Mouse (Mus musculus): Measurements from ENCODE around the gene Nim1k.
A peak's percentile ranks its signal among the peaks of the same experiment; 100 is the strongest.

Nim1k gene

GRCm38 (mm10) chr13:119755681-119756471 is at the start of gene Nim1k:
Gene Nim1k (minus strand): TSS chr13:119755882.
- DNase-seq (ENCODE audit: low read depth, low spot score), result peak; percentile 82

DNA sequence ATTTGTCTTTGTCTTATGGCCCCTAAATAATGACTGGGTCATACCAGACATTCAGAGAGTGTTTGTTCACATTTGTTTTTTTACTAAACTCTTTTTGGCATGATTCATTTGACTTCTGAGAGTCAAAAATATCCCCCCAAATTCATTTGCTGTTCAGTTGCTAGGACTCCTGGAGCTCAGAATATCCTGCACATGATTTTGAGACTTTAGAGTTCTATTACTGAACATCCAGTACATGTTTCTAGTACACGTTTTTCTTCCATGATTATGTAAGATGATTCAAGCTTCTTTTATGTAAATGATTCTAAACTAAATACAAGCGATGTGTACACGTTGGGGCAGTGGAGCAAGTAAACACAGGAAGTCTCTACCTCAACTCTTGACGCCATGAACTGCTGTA is 42.0 kb upstream of the Nim1k start:
- no peak for DNase-seq (ENCODE audit: low read depth, low spot score)

DNA sequence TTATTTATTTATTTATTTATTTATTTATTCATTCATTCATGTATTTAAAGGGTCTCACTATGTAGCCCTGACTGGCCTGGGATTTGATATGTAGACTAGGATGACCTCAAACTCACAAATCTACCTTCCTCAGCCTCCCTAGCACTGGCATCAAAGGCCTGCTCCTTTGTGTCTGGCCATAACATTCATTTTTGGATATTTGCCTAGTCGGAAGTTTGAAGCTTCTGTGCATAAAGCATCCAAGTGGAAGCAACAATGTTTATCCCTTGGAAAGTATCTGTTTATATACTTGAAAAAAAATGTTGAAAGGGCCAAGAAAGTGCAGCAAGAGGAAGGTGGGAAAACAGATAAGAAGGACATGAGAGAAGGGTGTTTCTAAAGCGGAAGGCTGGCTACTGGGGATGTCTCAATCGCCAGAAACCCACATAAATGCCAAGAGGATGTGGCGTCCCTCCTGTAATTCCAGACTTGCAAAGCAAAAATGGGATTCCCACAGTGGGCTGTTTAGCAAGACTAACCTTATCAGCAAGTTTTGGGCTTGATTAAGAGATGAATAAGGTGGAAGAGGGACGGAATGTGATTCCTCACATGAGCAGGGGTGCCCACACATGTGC is 37.2 kb upstream of the Nim1k start:
- DNase-seq (ENCODE audit: low read depth, low spot score), result no peak

DNA sequence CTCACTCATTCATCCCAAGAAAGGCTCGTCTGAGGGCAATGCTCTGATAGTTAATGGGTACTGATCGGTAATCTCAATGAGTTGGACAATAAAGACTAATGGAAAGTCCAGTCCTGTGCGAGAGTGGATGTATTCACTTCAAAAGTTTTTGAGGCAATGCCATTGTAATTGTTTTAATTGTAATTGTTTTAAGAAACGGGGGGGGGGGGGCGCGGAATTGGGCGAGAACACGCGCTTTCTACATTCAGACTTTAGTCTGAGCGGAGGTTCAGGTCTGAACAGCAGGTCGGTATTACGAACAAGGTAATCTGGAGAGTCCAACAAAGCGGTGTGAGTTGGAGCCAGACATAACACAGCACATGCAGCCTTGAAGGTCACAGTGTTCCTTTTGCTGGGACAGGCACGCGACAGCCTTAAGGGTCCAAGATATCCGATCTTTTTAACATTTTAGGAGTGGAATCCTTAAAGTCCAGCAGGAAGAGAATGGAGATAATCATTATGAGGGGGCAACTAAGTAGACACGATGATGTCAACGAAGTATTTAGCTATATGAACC is 36.0 kb upstream of the Nim1k start:
- no peak for DNase-seq (ENCODE audit: low read depth, low spot score)

GRCm38 (mm10) chr13:119790761-119791579 is 35.3 kb upstream of the Nim1k start, which contains the start of gene Zfp131:
Gene Zfp131 (minus strand): TSS chr13:119790889.
- peak; percentile 95 for DNase-seq (ENCODE audit: low read depth, low spot score)

GRCm38 (mm10) chr13:119789851-119790717 is 34.4 kb upstream of the Nim1k start:
- DNase-seq (ENCODE audit: low read depth, low spot score), result peak; percentile 62

GRCm38 (mm10) chr13:119783581-119783980 is 27.9 kb upstream of the Nim1k start:
- DNase-seq (ENCODE audit: low read depth, low spot score), result no peak

DNA sequence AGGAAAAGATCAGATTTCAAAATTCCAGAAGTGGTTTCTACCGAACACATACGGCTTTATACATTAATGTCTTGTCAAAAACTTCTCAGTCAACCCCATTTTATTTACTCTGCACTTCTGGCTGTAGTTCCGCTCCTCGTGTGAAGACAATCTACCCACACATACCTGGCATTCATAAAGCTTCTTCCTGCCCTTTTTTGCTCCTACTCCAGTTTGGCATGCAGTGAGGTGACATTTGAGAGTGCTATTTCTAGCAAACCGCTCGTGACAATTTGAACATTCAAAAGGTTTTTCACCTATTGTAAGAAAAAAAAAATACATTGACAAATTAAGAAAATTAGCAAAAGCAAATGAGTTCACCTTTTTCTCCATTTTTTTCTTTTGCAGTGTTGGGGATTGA is 12.9 kb upstream of the Nim1k start:
- no peak for DNase-seq (ENCODE audit: low read depth, low spot score)

DNA sequence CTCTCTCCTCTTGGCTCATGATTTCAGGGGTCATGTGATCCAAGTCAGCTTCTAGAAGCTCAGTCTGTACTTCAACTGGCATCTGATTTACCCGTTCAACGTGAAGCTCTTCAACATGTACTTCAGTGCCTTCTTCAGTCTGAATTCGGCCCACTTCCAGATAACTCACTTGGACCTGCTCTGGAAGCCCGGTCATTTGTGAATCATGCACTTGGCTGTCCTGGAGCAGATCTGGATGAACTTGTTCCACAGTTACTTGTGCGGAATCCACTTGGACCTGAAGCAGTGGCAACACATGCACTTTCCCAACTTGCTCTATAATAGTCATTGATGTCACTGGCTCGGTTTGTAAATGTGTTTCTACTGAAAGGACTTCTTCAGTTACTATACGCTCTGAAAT is 10.8 kb upstream of the Nim1k start:
- peak; percentile 34 for DNase-seq (ENCODE audit: low read depth, low spot score)

DNA sequence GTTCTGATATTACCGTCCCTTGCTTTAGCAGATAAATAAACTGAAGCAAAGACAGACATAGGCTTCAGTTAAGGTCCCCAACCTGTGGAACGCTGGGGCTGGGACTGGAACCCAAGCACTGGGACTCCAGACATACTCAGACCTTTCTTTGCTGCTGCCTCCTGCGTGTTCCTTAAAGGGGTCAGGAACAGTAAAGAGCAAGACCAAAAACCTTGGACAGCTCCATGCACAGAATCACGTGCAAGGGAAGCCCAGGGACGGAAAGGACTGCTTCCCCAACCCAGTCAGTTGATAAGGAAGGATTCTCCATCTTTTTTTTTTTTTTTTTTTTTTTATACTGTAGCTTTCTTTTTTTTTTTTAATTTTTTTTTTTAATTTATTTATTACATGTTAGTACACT is 1.1 kb upstream of the Nim1k start:
- DNase-seq (ENCODE audit: low read depth, low spot score), result no peak

DNA sequence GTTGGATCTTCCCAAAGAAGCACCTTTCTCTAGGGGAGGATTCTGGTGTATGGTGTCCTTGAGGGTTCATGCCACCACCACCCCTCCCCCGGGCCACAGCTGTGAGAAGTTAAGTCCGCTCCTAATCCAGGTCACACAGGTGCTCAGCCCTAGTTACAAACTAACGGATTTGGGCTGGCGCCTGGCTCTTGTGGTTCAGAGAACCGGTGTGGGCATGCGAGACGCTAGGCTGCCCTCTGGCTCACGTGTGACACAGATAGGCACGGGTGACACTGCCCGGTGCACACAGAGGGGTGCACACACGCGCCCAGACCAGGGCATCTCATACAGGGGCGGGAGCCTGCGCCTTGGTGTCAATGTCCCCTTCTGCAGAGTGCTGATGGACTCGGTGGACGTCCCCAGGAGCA is 538 bp downstream of the Nim1k start:
- DNase-seq (ENCODE audit: low read depth, low spot score), result peak; percentile 20

- DNase-seq (ENCODE audit: low read depth, low spot score), result no peak
Measured at GRCm38 (mm10) chr13:119754635-119755020, 1.1 kb downstream of the Nim1k start.

DNA sequence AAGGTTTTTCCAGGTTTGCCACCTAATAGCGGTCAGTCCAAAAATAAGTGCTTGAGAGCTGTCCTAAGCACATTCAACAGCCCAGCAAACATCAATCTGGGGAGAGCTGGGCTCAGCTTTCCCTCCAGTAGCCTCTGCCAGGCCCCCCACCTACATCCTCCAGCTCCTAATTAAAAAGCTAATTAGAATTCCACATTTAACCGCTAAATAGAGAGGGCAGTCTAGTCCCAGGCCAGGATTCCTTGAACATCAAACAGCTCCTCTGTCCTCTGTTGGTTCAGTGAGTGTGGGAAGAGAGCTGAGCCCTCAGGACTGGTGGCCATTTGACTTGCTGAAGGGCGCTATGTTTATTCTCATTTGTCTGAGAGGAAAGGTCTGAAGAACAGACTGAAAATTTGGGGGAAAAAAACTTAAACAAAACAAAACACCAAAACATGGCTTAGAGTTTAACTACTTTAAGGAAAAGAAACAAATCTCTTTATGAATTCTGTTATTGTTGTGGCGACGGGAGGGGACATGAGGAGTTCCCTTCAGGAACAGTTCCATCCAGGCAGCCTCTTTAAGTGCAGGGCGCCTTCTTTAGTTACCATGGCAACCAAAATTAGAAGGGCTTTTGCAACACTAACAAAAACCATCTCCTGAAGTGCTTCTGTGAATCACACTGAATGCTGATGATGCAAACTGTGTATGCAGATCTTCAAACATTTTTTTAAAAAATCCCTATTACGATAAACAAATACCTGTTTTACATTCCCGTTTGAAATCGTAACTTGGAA is 1.6 kb downstream of the Nim1k start:
- no peak for DNase-seq (ENCODE audit: low read depth, low spot score)

DNA sequence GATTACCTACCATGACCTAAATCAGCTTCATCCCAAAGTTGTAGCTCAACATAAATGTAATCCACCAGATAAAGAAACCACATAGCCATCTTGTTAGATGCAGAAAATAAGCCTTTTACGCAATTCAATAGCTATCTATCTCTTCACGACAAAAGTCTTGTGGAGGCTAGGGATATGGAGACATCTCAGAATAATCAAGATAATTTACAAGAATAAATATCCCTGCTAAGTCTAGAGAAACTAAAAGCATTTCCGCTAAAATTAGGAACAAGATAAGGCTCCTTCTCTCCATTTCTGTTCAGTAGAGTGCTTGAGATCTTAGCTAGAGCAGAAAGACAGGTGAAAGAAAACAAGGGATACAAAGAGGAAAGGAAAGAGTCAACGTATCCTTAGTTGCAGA is 8.8 kb downstream of the Nim1k start:
- DNase-seq (ENCODE audit: low read depth, low spot score), result no peak

GRCm38 (mm10) chr13:119743470-119743869 is 12.2 kb downstream of the Nim1k start:
- no peak for DNase-seq (ENCODE audit: low read depth, low spot score)

- DNase-seq (ENCODE audit: low read depth, low spot score), result no peak
Measured at GRCm38 (mm10) chr13:119742711-119743415, 12.8 kb downstream of the Nim1k start.

GRCm38 (mm10) chr13:119741390-119742237 is 14.1 kb downstream of the Nim1k start:
- DNase-seq (ENCODE audit: low read depth, low spot score), result no peak

- no peak for DNase-seq (ENCODE audit: low read depth, low spot score)
Measured at GRCm38 (mm10) chr13:119731448-119731847, 24.2 kb downstream of the Nim1k start.

DNA sequence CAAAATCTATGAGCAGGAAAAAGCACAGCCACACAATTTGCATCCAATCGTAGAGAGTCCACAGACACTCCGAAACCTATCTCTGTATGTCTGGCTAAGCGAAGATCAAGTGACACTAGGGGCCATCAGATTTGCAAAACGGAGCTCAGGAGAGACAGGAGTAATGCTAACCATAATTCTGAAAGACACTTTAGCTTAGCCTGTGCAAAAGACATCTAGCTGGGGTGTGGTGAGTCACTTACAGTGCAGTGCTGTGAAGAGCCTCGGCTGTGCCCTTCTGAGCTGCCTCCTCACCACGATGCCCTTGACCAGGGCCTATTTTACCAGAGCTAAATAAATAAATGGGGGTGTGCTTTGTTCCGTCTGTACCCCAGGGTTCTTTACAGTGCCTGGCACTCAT is 26.3 kb downstream of the Nim1k start:
- no peak for DNase-seq (ENCODE audit: low read depth, low spot score)

Data from skeletal muscle tissue, adult 2 months (tissue).